Mouse (Mus musculus) kidney, adult 9 months (tissue): ENCODE data around the gene Tsr2.

ENCODE experiments used
- DNase-seq: peaks from one replicate; pipeline ENCODE4 v3.0.0; 2022

The Tsr2 gene

DNA sequence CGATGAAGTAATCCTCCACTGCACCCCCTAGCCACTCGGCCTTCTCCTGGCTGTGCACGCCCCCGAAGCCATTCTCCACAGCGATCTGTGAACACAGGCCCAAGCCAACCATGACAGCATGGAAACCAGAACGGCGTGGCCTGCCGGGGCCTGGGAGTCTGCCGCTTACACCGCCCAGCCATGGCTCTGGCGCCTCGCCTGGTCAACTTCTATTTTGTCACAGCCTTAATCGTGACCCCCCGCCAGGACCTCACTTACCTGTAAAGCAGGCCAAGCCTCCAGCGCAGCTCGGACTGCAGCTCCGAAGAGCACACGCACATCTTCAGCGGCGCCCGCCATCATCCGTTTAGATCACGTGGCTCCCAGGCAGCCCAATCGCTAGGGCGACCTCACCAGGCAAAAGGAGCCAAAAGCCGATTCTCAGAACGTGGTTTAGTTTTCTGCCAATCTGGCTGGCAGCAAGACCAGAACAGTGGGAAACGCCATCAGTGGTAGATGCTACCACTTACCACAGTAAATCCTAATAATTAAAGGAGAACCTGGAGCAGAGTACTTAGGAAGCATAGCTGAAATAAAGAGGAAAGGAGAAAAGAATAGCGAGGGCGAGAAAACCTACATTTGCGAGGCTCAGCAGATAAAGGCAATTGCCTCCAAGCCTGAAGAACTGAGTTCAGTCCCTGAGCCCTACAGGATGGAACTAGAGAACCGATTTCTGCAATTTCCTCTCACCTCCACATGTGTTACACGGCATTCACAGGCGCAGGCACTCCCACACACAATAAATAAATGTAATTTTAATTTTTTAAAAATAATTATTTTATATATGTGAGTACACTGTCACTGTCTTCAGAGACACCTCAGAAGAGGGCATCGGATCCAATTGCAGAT is at the start of gene Tsr2:
Tsr2 (minus strand) TSS at position 373 of the 888 bp plus-strand sequence.
- DNase-seq, result peak; percentile 74

DNA sequence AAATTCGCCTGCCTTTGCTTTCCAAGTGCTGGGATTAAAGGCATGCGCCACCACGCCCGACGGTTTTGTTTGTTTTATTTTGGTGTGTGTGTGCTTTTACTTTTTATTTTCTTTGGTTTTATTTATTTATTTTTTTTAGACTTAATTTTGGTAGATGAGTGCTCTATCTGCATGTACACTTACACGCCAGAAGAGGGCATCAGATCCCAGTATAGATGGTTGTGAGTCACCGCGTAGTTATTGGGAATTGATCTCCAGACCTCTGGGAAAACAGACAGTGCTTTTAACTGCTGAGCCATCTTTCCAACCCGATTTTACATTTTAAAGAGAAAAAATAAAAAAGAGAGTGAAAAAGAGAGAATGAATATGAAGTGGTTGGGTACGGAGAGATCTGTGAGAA is 36.4 kb upstream of the Tsr2 start:
- DNase-seq, result peak; percentile 29

DNA sequence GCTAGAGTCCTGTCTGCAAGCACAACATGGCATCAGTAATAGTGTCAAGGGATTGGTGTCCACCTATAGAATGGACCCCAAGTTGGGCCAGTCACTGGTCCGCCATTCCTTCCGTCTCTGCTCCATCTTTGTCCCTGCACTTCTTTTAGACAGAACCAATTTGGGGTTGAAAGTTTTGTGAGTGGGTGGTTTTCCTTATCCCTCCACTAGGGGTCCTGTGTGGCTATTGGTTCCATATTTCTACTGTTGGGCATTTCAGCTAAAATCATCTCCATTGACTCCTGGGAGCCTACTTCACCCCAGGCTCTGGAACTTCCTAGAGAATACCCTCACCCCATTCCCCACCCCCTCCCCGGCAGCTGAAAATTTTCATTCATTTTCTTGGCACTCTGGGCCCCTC is 34.1 kb upstream of the Tsr2 start:
- DNase-seq, result no peak

DNA sequence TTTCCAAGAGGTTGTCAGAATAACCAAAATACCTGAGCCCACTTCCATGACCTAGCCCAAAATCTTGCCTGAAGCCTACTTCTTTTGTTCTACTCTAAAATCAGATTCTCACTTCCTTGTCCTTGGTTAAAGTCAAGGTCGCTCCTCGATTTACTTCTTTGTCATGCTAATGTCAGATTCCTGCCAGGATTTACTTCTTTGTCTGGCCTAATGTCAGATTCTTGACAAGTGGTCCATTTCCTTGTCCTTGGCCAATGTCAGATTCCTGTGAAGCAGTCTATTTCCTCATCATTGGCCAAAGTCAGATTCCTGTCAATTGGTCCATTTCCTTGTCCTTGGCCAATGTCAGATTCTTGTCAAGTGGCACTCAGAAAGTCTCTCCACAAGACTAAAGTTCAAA is 27.6 kb upstream of the Tsr2 start:
- DNase-seq, result no peak

- DNase-seq, result peak; percentile 4
Measured at GRCm38 (mm10) chrX:151117432-151117831, 21.1 kb upstream of the Tsr2 start.

- DNase-seq, result peak; percentile 30
Measured at GRCm38 (mm10) chrX:151116795-151117194, 20.5 kb upstream of the Tsr2 start.

DNA sequence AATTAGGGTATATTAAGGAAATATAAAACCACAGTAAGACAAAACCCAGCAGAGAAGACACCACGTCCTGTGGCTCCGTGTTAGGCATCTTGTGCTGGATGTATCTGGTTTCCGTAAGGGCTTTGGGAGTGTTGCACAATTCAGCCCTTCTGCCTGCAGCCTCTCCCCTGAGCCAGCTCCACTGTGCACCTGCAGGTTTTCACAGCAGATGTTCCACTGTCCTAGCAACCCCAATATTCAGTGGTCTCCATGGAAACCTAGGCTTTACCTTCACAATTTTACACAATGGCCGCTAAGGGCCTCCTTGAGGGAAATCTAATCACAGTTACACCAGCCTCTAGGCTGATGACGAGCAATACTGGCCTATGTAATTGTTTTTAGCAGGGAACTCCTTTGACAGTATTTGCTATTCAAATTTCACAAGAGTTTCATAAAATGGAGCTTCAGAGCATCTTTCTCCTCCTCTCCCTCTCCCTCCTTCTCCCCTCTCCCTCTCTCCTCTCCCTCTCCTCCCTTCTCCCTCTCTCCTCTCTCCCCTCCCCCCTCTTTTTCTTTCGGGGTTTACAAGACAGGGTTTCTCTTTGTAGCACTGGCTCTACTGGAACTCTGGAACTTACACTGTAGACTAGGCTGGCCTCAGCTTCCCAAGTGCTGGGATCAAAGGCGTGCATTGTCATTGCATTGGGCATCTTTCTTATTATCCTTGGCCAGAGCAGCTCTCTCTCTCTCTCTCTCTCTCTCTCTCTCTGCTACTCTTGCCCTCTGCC is 11.1 kb upstream of the Tsr2 start:
- no peak for DNase-seq

- no peak for DNase-seq
Measured at GRCm38 (mm10) chrX:151087418-151087817, 8.9 kb downstream of the Tsr2 start.

GRCm38 (mm10) chrX:151085599-151085998 is 10.7 kb downstream of the Tsr2 start:
- DNase-seq, result no peak

- no peak for DNase-seq
Measured at GRCm38 (mm10) chrX:151076941-151077485, 19.3 kb downstream of the Tsr2 start.

DNA sequence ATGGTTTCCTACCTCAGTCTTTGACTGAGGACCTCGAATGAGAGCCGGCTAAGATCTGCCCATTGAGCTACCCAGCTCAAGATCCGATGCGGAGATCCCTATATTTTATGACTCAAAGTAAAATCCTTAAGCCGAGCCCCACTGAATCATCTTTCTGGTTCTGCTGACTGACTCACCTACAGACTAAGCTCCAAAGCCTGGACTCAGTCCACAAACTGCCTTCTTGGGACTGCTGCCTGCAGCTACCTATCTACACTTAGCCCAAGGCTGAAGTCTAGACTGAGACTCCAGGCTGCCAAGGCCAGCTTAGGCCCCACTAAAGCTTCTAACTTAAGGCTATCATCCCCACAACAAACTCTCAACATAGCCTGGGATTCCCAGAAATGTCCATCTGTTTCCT is 20.3 kb downstream of the Tsr2 start:
- DNase-seq, result no peak

DNA sequence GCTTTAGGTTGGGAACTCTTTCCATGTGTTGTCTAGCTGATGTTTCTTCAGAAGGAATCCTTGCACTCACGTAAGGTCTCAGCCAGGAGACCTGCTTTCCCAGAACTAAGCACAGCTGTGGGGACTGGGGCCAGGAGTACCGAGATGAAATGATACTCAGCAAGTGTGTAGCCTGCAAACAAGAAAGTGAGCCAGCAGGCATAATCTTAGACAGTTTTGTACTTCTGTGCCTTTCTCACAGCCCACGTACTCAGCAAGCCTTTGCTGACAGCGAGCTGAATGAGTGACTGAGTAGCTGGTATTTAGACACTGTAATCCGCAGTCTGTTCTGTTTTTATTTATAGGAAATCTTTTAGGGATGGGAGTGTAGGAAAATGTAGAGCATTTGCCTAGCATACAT is 28.5 kb downstream of the Tsr2 start:
- DNase-seq, result no peak

GRCm38 (mm10) chrX:151066071-151066666 is 30.2 kb downstream of the Tsr2 start:
- no peak for DNase-seq

- DNase-seq, result no peak
Measured at GRCm38 (mm10) chrX:151061615-151062299, 34.6 kb downstream of the Tsr2 start.

- no peak for DNase-seq
Measured at GRCm38 (mm10) chrX:151059346-151059745, 37.0 kb downstream of the Tsr2 start.

DNA sequence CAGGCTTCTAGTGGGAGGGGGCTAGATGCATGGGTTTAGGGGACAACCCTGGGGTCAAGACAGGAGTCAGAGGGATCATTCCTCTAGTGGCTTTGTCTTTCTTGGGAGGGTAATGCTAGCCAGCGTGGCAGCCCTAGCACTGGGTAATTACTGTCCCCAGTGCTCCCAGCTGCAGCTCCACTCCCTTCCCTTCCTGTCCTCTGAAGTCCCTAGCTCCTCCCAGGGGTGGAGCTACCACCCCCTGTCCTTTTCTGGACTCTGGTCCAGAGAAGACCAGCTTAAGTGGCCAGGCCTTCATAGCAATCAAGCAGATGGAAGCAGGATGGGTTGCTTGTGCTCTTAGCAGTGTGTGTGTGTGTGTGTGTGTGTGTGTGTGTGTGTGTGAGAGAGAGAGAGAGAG is 40.8 kb downstream of the Tsr2 start:
- DNase-seq, result peak; percentile 19

DNA sequence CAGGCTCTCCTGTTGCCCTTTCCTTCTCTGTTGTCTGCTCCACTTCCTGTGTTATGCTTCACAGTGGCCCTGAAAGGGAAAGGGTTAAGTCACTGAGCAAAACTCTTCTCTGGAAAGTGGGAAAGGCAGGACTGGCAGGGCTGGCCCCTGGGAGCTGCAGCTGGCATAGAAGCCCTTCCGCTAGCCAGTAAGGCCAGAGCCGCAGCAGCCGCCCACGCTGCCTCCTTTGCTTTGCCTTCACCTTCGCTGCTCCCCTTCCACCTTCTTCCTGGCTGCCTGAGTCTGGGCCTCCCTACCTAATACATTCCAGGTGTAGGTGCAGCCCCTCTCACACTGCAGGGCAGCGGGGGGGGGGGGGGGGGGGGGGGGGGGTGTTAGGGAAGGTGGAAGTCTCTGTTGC is 41.9 kb downstream of the Tsr2 start:
- no peak for DNase-seq

DNA sequence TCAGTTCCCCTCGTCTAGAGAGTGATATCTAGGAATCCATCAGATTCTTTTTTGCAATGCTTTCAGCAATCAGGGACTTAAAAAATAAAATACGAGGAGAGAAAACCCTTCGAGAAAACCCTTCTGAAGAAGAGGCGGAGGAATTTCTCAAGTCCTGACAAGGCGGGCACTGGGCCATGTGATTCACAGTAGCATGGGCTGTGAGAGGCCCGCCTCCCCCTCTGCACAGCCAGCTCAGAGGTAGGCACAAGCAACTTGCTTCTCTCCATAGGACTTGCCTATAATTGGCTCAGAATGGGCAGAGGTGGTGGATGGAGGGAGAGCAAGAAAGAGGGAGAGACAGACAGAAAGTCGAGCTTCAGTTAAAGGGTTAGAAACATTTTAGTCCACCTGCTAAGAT is 46.0 kb downstream of the Tsr2 start:
- DNase-seq, result no peak

DNA sequence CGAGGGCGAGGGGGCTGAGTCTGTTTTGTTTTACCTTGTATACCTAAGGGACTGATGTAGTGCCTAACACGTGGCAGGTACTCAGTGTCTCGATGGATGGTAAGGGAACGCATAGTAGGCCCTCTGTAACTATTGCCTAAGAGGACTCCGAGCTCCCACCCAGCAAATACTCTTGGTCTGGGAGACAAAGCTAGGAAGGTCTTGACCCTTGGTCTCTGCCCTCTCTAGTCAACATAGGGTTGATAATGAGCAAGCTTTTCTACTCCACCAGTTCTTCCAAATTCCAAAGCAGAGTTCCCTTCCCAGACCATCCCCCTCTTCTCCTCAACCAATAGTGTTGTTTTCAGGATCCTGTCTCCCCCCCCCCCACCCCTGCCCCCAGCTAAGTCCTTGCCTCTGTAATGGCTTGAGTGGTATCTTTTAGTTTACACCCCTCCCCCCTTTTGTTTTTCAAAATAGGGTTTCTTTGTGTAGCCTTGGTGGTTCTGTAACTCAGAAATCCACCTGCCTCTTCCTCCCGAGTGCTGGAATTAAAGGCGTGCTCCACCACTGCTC is 46.6 kb downstream of the Tsr2 start:
- no peak for DNase-seq

DNA sequence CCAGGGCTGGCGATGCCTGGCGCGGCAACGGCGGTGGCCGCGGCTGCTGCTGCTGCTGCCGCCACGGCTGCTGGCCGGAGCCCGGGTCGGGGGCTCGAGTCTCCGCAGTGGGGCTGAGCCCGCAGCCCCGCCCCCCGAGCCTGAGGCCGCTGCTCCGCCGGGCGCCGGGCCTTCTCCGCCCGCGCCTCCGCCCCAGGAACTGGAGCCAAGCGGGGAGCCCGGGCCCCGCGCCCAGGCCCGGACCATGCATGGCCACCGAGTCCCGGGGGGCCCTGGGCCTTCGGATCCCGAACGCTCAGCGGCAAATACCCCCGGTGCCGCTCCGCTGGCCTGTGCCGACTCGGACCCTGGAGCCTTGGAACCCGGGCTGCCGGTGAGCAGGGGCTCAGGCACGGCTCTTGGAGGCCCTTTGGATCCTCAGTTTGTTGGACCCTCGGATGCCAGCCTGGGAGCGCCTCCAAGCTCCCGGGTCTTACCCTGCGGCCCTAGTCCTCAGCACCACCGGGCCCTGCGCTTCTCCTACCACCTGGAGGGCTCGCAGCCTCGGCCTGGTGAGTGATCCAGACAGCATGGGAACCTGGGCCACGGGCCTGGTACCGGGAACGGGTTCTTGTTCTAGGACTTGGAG is 48.8 kb downstream of the Tsr2 start:
- DNase-seq, result peak; percentile 13

- peak; percentile 91 for DNase-seq
Measured at GRCm38 (mm10) chrX:151046777-151047430, 49.4 kb downstream of the Tsr2 start.
